Mouse (Mus musculus): ENCODE data around the gene Fcer1g.

Fcer1g gene

DNA sequence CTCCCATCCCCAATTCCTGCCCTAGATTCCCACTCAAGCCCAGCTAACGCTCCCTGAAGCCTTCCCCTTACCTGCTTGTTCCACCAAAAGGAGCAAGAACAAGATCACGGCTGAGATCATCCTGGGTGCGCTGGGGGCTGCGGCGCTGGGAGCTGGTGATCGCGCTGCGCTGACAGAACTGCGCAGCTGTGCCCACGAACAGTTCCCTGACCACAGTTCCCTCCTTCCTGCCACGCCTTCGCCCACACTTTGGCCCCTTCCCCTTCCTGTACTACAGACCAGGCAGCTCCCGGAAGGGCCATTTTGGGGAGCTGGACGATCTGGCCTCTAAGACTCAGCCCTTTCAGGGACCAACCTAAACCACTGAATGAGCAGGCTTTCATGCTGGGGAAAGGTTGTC, at the start of gene Fcer1g:
Gene Fcer1g, minus strand, starts transcription at position 240 of the 400 bp plus-strand sequence.
- DNase-seq (ENCODE audit: low spot score), result no peak

DNA sequence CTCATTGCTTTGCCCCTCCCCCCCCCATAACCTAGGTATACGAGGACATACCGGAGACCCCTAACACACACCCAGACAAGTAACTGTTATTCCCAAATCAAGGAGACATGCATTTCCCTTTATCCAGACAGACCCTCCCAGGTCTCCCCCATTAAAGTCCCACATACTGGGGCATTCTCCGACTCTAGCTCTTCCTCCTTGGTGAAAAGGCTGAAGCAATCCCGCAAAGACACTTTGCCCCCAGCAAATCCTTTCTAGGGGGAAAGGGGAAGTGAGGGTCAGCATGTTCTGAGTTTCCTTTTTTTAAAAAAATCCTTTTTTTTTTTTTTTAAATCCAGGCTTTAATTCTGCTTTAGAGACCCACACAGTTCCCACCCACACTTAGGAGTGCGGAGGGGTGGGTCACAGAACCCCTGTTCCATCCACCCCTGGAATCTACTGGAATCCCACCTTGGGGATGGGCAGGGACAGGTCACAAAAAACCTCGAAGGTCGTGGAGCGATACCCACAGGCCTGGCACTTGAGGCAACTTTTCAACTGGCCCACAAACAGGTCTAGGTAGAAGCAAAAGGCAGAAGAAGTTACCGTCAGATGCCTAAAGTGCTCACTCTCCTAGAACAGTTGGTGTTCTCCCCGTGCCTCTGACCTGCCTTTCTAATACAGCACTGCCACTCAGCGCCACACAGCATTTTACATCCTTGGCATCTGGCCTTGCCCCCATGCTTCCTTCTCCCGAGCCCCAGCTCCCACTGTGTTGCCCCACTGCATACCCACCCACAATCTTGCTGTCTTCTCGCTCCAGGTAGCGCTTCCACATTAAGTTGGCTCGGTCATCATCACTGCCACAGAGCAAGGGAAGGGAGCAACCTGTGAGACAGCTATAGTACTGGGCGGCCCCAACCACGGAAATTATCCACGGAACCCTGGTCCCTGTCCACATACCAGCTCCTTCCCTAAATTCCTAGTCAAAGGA, 49.3 kb upstream of the Fcer1g start:
- peak; percentile 12 for DNase-seq (ENCODE audit: low spot score)

DNA sequence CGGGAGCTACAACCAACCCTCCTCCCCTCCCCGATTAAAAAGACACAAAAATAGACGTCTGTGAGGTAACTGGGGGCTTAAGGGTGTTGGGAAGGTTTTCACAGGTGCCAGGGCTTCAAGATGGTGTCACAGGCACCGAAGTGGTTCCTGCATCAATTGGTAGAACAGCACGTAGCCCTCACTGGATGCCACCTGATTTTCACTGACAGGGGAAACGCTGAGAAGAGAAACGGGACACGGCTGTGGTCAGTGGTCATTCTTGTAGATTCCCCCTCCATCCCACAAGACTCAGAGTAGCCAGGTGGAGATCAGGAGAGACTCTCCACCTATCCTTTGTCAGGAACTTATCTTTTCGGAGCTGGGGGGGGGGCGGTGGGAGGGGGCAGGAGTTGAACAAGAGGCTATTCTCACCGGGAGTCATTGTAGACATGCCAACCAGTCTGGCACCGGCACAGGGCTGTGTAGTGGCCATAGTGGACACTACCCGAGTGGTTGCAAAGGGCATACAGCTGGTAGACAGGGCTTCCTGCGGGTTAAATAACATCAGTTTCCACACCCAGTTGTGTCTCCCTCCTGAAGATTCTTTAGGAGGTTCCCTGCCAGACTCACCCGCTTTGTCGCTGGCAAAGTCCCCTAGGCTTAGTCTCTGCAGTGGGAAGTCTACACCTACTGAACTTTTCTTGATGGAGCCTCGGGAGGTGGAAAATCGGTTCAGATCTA, 48.1 kb upstream of the Fcer1g start:
- DNase-seq (ENCODE audit: low spot score), result peak; percentile 14

DNA sequence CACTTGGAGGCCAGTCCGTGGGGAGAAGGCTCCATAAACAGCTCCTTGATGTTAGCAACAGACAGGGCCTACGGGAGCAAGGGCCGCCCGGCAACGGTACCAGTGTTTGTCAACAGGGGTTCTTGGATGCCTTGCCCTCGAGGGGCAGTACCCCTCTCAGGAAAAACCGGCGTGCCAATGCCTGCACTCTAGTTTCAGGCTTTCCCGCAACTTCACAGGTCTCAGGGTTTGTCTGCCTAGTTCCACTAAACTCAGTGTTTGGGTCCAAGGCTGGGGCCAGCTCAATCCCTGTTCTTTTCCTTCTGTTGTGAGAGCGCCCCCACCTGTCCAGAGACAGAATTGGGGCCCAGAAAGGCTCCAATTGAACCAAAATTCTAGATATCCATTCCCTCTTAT, 47.4 kb upstream of the Fcer1g start:
- DNase-seq (ENCODE audit: low spot score), result peak; percentile 86

DNA sequence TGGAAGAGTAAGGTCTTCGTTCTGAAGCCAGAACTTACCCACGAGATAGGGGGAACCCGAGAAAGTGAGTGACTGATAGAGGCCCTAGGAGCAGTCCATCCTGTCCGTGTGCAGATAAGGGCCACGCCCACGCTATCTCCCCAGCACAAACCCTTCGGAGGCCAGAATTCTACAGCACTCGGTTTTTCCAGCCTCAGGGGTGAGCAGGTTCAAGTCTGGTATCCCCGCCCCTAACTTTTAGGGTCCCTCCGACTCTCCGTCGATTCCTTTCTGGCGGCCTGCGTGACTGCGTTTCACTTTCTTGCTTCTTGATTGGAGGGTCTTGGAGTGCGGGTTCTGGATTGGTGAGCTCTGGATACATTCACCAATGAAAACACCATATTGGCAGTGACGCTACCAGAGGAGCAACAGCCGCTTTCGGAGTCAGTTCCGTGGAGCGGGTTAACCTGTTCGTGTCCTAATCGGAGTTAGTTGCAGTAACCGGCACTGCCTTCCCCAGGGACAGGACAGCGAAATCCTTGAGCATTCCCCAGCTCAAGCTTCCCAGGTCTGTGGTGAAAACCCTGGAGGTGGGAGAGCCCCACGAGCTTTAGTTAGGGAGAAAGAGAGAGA, 46.9 kb upstream of the Fcer1g start, which contains the start of gene Ppox:
Gene Ppox, minus strand, starts transcription at position 271 of the 612 bp plus-strand sequence.
- peak; percentile 95 for DNase-seq (ENCODE audit: low spot score)

DNA sequence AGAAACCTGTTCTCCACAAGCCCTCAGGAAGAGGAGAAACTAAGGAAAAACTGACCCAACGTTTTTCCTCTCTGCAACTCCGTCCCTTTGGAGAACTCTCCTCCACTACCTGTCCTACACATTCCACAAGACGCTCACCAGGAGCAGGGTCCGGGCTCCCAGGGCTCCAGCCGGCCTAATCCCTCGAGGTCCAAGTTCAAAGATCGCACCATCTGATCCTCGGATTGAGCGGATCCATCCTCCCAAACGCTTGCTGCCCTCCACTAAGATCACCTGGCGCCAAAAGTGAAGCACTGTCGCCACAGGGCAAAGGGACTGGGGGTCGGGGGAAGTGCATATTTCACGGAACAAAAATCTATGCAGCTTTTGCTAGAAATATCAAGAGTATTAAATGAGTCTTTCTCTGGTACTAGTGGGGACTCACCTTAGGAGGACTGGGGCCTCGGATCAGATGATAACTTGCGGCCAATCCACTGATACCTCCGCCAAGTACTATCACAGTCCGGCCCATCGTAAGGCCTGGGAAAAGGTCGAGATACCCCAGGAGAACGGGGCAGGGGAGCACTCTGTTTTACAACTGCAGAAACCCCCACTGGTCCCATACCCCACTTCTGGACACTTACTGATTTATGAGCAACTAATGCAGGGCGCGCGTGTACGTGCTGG, 46.2 kb upstream of the Fcer1g start:
- DNase-seq (ENCODE audit: low spot score), result no peak

DNA sequence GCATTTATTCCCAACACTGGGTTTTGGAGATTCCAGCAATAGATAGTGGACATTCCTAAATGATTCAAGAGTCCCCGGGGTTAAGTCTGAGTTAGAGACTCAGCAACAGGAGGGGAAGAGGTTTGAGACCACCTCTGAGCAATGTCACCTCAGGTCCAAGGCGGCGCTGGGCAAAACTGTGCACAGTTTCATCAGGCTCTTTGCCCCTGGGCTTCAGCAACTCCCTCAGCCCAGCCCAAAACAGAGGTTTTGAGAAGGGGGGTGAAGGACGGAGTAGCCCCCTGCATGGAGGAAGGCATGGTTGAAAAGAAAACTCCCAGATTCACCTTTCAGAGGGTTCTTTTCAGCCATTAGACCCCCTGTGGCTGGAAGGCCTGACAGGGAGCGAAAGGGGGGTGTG, 45.6 kb upstream of the Fcer1g start:
- no peak for DNase-seq (ENCODE audit: low spot score)

DNA sequence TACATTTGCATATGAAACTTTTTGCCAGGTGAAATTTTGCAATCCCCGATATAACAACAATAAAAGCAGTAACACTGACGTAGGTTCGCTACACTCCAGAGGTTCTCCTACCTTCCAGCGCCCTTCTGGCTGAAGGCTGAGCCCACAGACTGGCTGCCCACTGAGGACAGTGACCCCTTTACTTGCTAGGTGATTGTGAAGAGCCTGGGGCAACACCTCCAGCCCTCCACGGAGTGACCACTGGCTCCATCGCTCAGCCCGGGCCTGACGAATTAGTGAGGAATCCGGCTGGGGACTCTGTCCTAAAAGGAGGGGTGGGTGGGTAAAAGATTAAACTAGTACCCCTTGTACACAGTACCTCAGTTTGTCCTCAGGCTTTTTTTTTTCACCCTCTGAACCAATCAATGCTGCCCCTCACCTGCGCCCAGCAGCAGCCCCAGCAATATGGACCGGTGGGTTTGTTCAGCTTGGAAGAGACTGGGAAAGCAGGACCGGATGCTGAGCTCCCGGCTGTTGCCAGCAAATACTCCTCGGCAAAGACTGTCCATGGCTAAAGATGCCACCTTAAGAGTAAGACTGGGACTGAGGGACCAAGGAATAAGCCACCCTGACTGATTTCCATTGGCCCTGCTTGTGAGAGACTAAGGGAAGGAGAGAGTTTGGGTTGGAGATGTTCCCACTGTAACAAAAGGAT, 45.0 kb upstream of the Fcer1g start:
- no peak for DNase-seq (ENCODE audit: low spot score)

DNA sequence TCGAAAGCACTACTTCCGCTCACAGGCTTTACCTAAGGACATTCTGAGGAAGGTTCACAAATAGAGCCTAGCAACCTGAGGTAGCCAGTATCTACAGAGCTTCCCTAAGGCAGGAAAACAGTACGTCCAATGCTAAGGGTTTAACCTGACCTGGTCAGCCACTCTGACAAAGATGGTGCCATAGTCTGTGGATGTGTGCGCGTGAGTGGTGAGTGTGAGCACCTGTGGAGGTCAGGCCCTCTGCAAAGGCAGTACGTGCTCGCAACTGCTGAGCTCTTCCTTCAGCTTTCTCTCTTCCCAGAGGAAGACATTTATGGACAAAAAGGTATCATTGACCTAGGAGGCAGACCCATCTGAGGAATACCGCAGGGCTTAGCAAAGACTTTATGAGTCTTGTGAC, 44.3 kb upstream of the Fcer1g start:
- no peak for DNase-seq (ENCODE audit: low spot score)

DNA sequence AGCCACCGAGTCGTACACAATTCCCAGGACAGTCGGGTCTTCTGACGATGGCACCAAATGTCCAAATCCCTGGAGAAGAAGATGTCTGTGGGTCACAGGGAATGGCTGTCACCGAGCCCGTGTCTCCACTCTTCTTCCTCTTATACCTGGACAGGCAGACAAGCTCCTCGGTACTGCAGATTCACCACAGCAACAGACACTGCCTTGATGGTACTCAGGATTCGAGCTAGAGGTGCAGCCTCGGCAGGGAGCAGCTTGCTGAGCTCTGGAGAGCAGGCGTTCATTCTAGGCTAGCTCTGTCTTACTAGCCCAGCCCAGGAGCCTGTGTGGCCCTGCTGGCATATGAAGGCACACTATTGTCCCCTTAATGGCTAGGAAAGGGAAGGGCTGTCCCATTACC, 43.6 kb upstream of the Fcer1g start:
- DNase-seq (ENCODE audit: low spot score), result no peak

DNA sequence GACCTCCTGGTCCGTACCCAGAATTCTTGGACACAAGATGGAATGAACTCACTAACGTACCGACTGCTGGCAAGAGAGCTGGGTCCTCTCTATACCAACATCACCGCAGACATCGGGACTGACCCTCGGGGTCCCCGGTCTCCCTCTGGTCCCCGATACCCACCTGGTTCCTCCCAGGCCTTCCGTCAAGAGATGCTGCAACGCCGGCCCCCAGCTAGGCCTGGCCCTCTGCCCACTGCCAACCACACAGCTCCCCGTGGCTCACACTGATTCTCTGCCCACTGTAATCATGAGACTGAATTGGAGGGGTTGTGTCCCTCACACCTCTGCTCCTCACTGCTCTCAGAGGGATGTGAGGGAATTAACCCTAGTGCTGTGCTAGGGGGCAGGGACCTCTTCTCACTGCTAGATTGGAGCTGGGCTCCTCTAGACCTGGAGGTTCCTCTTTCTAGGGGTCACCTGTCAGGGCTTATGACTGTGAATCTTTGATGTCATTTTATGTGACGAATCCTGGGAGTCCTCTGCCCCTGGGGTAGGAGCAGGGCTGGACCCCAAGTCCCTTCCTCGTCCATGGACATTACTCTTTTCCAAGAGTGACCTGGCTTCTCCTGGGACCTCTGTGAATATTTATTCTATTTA, 42.1 kb upstream of the Fcer1g start:
- DNase-seq (ENCODE audit: low spot score), result no peak

DNA sequence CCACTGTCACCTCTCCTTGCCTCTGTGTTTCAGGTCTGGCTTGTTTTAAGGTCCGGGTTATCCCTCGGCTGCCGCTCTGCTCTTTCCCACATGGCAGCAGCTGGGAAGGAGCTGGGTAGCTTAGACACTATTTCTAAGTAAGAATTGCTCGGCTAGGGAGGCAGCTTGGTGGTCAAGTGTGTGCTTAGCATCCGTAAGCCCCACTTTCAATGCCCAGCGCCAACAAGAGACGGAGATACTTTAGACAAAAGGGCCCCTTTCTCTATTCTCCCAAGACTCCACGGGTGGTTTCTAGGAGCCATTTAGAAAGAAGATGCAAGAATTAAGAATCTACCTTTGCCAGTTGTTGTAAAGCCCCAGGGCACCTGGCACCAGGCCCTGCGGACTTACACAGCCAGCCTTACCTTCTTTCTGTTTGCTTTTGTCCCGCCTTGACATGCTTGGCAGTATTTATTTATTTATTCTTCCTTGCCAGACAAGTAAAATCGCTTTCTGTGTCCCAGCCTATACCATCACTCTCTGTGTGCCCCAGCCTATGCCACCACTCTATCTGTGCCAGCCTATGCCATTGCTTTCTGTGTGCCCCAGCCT, 41.1 kb upstream of the Fcer1g start:
- no peak for DNase-seq (ENCODE audit: low spot score)

DNA sequence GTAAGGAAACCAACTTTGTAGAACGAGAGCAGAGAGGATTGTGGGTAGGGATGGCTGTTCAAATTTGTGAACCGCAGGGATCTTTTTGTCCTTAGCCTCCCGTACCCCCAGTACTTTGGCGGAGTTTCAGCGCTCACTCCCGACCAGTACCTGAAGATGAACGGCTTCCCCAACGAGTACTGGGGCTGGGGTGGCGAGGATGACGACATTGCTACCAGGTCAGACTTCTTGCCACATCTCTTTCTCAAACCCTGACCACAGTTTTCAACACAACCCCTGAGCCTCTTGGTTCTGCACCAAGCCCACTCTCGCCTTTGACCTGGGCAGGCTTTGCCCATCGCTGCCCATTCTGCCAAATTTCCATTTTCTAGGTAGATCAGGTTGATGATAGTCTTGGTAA, 40.0 kb upstream of the Fcer1g start:
- no peak for DNase-seq (ENCODE audit: low spot score)

DNA sequence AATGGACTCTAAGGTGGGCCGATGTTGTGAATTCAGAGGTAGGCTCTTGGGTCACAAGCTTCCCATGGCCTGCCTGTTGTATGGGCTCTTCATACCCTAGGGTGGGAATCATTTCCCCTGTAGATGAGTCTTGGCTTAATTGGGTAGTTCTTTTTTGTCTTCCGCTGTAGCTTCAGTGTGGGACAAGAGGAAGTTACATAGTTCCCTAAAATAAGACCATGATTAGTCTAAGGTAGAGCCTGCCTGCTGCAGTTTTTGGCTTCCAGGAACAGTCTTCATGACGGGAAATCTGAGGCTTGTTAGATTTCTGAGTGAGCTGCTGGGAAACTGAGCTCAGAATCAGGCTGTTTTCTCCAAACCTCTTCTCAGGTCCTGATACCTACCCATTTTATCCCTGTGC, 37.9 kb upstream of the Fcer1g start:
- DNase-seq (ENCODE audit: low spot score), result no peak

DNA sequence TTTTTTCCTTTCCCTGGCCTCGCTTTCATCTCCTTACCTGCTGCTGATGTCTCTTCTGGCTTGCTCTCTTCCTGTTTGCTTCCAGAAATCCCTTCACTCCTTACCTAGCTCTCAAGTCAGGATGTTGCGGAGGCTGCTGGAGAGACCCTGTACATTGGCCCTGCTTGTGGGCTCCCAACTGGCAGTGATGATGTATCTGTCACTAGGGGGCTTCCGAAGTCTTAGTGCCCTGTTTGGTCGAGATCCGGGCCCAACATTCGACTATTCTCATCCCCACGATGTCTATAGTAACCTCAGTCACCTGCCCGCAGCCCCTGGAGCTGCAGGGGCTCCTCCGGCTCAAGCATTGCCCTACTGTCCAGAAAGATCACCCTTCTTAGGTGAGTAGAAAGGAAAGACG, 37.5 kb upstream of the Fcer1g start:
- no peak for DNase-seq (ENCODE audit: low spot score)

DNA sequence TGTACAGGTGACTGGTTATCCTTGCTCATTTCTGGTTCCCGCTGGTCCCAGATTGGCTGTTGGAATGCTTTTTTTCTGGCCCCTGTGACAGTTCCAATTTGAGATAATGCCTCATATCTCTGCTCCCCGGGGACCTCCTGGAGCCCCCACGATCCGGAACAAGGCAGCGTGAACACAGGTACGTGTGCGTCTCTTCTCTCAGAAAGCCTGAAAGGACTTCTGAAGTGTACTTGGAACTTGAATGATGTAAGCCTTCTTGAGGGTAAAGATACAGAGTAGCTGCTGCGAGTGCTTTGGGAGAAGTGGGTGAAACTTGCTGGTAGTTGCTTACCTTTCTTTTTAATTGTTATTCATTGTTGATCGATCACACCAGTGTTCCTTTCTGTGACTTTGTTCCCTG, 37.0 kb upstream of the Fcer1g start:
- DNase-seq (ENCODE audit: low spot score), result no peak

DNA sequence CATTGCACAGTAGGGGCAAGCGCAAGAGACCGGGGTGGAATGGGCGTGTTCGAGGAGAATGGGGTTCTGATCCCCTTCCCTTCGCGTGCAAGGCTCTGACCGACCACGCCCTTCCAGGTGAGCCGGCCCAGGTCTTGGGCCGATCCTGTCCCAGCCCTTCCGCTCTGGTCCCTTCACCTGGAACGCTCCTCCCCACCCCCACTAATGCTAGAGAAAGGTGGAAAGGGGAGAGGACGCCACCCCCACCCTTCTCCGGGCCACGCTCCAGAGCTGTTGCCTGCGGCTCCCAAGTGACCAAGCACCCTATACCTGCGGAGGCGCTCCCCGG, 36.4 kb upstream of the Fcer1g start:
- DNase-seq (ENCODE audit: low spot score), result no peak

DNA sequence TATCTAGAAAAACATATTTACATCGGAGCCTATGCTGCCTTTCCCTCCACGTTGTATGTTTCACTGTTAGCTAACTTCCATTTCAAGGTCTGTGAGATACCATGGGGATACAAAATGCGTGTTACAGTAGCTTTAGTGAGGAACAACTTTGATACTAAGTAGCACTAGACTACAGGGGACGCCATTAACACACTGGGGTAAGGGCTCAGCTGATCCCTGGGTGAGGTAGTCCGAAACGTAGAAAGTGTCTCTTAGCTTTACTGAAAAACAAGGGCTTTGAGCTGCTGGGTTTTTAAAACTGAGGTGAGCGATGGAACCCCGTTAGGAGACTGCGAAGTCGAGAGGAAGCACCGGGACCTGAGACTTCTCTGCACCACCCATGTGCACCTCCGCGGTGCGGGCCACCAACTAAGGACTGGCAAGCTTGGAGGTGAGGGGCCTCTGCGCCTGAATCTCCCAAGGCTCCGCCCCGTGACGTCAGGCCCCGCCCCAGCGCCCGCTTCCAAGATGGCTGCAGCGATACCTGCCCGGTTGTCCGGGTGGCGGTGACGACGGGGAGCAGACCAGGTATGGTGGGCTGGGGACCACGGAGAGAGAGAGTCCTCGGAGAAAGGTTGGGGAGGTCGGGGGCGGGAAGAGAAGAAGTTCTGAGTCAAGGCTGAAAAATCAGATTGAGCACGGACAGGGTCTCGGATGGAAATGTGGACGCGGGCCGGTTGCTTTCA, 35.8 kb upstream of the Fcer1g start, which contains the start of gene B4galt3:
Gene B4galt3, plus strand, starts transcription at position 481 of the 725 bp plus-strand sequence.
- peak; percentile 96 for DNase-seq (ENCODE audit: low spot score)

DNA sequence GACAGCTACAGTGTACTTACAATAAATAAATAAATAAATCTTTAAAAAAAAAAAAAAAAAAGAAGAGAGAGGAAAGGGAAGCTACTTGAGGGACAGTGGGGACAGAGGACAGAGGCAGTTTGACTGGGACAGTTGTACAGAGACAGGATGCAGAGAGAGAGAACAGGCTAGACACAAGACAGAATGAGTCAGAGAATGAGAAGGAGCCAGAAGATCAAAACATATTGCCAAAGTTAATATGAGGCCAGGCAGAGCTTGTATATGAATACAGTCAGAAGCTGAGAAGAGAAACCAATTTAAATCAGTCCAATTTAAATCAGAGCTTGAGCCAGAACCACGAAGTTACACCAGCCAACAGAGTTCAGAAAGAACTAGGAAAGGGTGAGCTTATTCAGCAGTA, 34.2 kb upstream of the Fcer1g start:
- no peak for DNase-seq (ENCODE audit: low spot score)
